Mouse (Mus musculus): ENCODE data around the gene Rhd. TPM values are rescaled to one million over a fixed set of nuclear protein-coding genes. Genes with fewer than 3 reads are reported as not detected.

Gene Rhd
- total and polyA plus RNA-seq, 3 experiments = 0.79 to 1.3 (median 1.1) TPM

DNA sequence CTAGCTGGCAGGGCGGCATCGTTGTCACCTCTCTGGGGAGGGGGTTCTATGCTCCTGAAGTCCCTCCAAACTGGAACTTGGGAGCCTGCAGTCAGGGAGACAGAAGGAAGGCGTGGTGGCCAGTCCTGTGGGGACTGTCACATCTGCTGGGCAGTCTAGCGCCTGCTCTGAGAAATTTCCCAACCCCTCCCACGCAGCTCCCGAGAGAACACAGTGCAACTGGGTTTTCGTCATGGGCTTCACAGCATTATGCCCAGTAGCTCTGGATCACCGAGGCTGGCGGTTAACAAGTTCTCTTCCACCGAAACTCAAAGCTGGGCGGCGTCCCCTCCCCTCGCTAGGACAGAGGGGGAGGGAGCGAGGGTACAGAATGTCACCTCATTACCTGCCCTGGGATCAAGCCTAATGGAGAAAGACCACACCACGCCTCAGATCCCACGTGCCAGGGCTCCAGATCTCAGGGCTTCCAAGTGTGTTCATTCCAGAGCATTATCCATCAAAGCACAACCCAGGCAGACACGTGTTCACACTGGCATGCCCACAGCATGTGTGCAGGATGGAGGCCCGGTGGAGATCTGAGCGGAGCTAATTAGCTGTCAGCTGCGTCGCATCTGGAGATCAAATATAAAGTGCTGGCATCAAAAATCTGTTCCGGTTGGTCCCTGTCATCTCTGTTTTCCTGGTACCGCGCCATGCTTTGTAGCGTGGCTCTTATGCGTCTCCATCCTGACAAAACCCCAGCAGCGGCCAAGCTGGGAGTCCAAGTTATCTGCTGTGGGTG, 79.6 kb downstream of the Rhd start:
- Histone ChIP-seq H3K4me3 (replicated peaks in 1 of 3; ENCODE audit: low read depth in 2 of 3, low read length in 2 of 3, poor library complexity in 1 of 3) (no peak overlapping the region), H3K9ac (ENCODE audit: insufficient read depth, low read depth) (no peak overlapping the region), H3K27me3 (replicated peaks) (peaks cover 27% of the 10 kb centered on the region), H3K4me2 (ENCODE audit: insufficient read depth, low read depth, poor library complexity, severe bottlenecking) (no peak overlapping the region), H3K9me3 (replicated peaks; ENCODE audit: low read length) (no peaks in the 10 kb centered on the region), H3K4me1 (ENCODE audit: control insufficient read depth in 1 of 2, insufficient read depth in 2 of 2) (peaks cover 0 to 5% of the 10 kb centered on the region in 2 experiments; a peak in 1 of 4 replicates), H3K27ac (ENCODE audit: insufficient read depth, low read depth) (no peak overlapping the region), H3K79me2 (replicated peaks; ENCODE audit: control insufficient read depth, extremely low read depth, insufficient read depth, poor library complexity, severe bottlenecking) (no peaks in the 10 kb centered on the region), H3K36me3 (replicated peaks in 1 of 2; ENCODE audit: control insufficient read depth in 1 of 2, insufficient read depth in 1 of 2, low read length in 1 of 2) (no peaks in the 10 kb centered on the region)
- TF ChIP-seq ELF1 (IDR thresholded peaks at IDR 0.05; ENCODE audit: low read depth, low read length) (no peak), IRF4 (IDR thresholded peaks at IDR 0.05; ENCODE audit: low read depth, low read length) (no peak), NRF1 (IDR thresholded peaks at IDR 0.05; ENCODE audit: low read depth, low read length) (no peak), JUN (IDR thresholded peaks at IDR 0.05; ENCODE audit: insufficient read depth, low read depth, low read length) (no peak), ZC3H11A (IDR thresholded peaks at IDR 0.05; ENCODE audit: low read depth, low read length) (no peak), RAD21 (IDR thresholded peaks at IDR 0.05; ENCODE audit: low read depth, low read length) (no peak), BHLHE40 (IDR thresholded peaks at IDR 0.05; ENCODE audit: low read depth, low read length) (no peak)
- in situ Hi-C loops (cut with MboI; ENCODE audit: low pct_ligation_motif_present, low pct_unique_long_range_greater_than_20kb, low sequenced_read_pairs) = loop anchor here (10.0 kb wide), 2 partner anchors 201 to 261 kb away; no protein-coding TSS in a partner anchor
- dilution Hi-C loops (cut with MboI; ENCODE audit: extremely low pct_ligation_motif_present, extremely low pct_unique_long_range_greater_than_20kb, low sequenced_read_pairs) = no loop called here
- DNase-seq (ENCODE audit: extremely low read depth) = no peak

Other genes with a start within 250 kb of the Rhd start
- 0.04 TPM in 2 replicates for gene Man1c1, start 160.2 kb upstream of the Rhd start, total RNA-seq (2012; rRNA removed)
- 0.09 and 0.20 TPM in 2 replicates for gene Man1c1, start 160.2 kb upstream of the Rhd start, total RNA-seq (2014; rRNA removed)
- gene Man1c1, start 160.2 kb upstream of the Rhd start, polyA plus RNA-seq (2012; ENCODE audit: insufficient read length, low read depth) = 0.42 and 0.44 TPM in 2 replicates
- gene Ldlrap1, start 96.5 kb upstream of the Rhd start, total RNA-seq (2012; rRNA removed) = 2.2 and 2.4 TPM in 2 replicates
- 1.1 and 1.4 TPM in 2 replicates for gene Ldlrap1, start 96.5 kb upstream of the Rhd start, total RNA-seq (2014; rRNA removed)
- gene Ldlrap1, start 96.5 kb upstream of the Rhd start, polyA plus RNA-seq (2012; ENCODE audit: insufficient read length, low read depth) = 2.2 and 3.7 TPM in 2 replicates
- 15.8 and 16.6 TPM in 2 replicates for gene Maco1, start 11.2 kb upstream of the Rhd start, total RNA-seq (2012; rRNA removed)
- gene Maco1, start 11.2 kb upstream of the Rhd start, total RNA-seq (2014; rRNA removed) = 17.3 and 19.6 TPM in 2 replicates
- gene Maco1, start 11.2 kb upstream of the Rhd start, polyA plus RNA-seq (2012; ENCODE audit: insufficient read length, low read depth) = 19.8 and 22.3 TPM in 2 replicates
- 84.8 and 95.8 TPM in 2 replicates for gene Tmem50a, start 50.5 kb downstream of the Rhd start, total RNA-seq (2012; rRNA removed)
- gene Tmem50a, start 50.5 kb downstream of the Rhd start, total RNA-seq (2014; rRNA removed) = 131 and 132 TPM in 2 replicates
- 114 and 133 TPM in 2 replicates for gene Tmem50a, start 50.5 kb downstream of the Rhd start, polyA plus RNA-seq (2012; ENCODE audit: insufficient read length, low read depth)
- gene Rsrp1, start 59.1 kb downstream of the Rhd start, total RNA-seq (2012; rRNA removed) = 61.3 and 71.9 TPM in 2 replicates
- gene Rsrp1, start 59.1 kb downstream of the Rhd start, total RNA-seq (2014; rRNA removed) = 51.2 and 62.7 TPM in 2 replicates
- gene Rsrp1, start 59.1 kb downstream of the Rhd start, polyA plus RNA-seq (2012; ENCODE audit: insufficient read length, low read depth) = 69.4 and 86.8 TPM in 2 replicates
- 59.2 and 63.5 TPM in 2 replicates for gene Syf2, start 66.4 kb downstream of the Rhd start, total RNA-seq (2012; rRNA removed)
- 77.1 and 93.8 TPM in 2 replicates for gene Syf2, start 66.4 kb downstream of the Rhd start, total RNA-seq (2014; rRNA removed)
- 76.1 and 89.0 TPM in 2 replicates for gene Syf2, start 66.4 kb downstream of the Rhd start, polyA plus RNA-seq (2012; ENCODE audit: insufficient read length, low read depth)

Data from CH12.LX (cell line).